Mouse (Mus musculus) kidney, postnatal 0 days (tissue): ENCODE data around the gene Rps5. TPM values are rescaled to one million over a fixed set of nuclear protein-coding genes. Genes with fewer than 3 reads are reported as not detected.

ENCODE experiments used
- ATAC-seq: fragments of 200-750 bp; cut with Nextera tagmentation; replicated peaks from 2 replicates; pipeline ENCODE4 v1.8.0; 2017; ENCODE audit warnings: low read depth, moderate number of reproducible peaks, moderate TSS enrichment, moderate library complexity; ENCODE audit not compliant: low FRiP score
- DNase-seq: peaks from one replicate; pipeline ENCODE4 v3.0.0-alpha.2; 2016; ENCODE audit warnings: low spot score
- H3K27ac ChIP-seq: fragments of 300-500 bp; sonication (generic); 2 replicates; pipeline ENCODE4 v1.5.1; 2014; ENCODE audit warnings: mild to moderate bottlenecking
- H3K27me3 ChIP-seq: fragments of 300-500 bp; sonication (generic); 2 replicates; pipeline ENCODE4 v1.6.1; 2014; ENCODE audit warnings: low read length, mixed read lengths; ENCODE audit not compliant: insufficient read depth
- H3K36me3 ChIP-seq: fragments of 300-500 bp; sonication (generic); 2 replicates; pipeline ENCODE4 v1.6.1; 2014; ENCODE audit warnings: low read length, mixed read lengths; ENCODE audit not compliant: insufficient read depth
- H3K4me1 ChIP-seq: fragments of 300-500 bp; sonication (generic); replicated peaks from 2 replicates; pipeline ENCODE4 v1.6.1; 2014; ENCODE audit warnings: antibody characterized with exemption, low read length, mixed read lengths; ENCODE audit not compliant: insufficient read depth
- H3K4me2 ChIP-seq: fragments of 300-500 bp; sonication (generic); 2 replicates; pipeline ENCODE4 v1.6.1; 2014; ENCODE audit warnings: mild to moderate bottlenecking, low read length, moderate library complexity, mixed read lengths
- H3K4me3 ChIP-seq: fragments of 300-500 bp; sonication (generic); replicated peaks from 2 replicates; pipeline ENCODE4 v1.5.1; 2014; ENCODE audit warnings: low read depth, low read length
- H3K9ac ChIP-seq: fragments of 300-500 bp; sonication (generic); 2 replicates; pipeline ENCODE4 v1.6.1; 2014; ENCODE audit warnings: low read depth, low read length
- H3K9me3 ChIP-seq: fragments of 300-500 bp; sonication (generic); replicated peaks from 2 replicates; pipeline ENCODE4 v1.6.1; 2016; ENCODE audit warnings: low read length, inconsistent platforms, mixed read lengths
- CTCF ChIP-seq: IDR thresholded peaks from 2 replicates; pipeline ENCODE4 v1.5.1; 2016; ENCODE audit warnings: antibody characterized with exemption, low read depth, mild to moderate bottlenecking, moderate library complexity
- WGBS: fragments of 180-500 bp; shearing (Covaris S2); extraction: QIAGEN DNeasy Blood & Tissue Kit; methylation state at CpG from one replicate; pipeline ENCODE4 v1.1.7; 2014; 5-methylcytosine and 5-hydroxymethylcytosine counted together
- polyA plus RNA-seq: library from polyadenylated mRNA; unstranded; fragments of >200 nt; fragmentation: Nextera tagmentation; extraction: Ambion mirVana; gene quantifications from 2 replicates; pipeline ENCODE4 v1.2.1, GENCODE M21; 2015

The Rps5 gene
- polyA plus RNA-seq, 1 experiment from 2014 or later, result 1,143 TPM

DNA sequence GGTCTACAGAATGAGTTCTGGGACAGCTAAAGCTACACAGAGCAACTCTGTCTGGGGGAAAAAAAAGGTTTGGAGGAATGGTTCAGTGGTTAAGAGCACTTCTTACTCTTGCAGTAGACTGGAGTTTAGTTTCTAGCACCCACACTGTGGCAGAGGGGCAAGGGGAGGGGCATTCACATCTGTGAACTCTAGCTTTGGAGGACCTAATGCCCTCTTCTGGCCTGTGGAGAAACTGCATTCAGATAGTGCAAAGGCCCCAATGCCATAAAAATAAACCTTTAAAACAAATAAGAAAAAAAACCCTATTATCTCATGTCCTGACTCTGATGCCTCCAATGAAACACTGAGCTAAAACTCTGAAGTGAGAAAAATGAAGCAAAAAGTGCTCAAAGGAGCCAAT, 21.4 kb downstream of the Rps5 start:
- peak; percentile 57 for TF ChIP-seq CTCF
- Histone ChIP-seq H3K4me2 (no peak overlapping the region), H3K27ac (no peak overlapping the region), H3K36me3 (no peaks in the 10 kb centered on the region), H3K4me3 (no peak overlapping the region), H3K9me3 (no peaks in the 10 kb centered on the region), H3K27me3 (no peaks in the 10 kb centered on the region), H3K9ac (no peak overlapping the region), H3K4me1 (no peaks in the 10 kb centered on the region)
- DNase-seq (peak; percentile 13), ATAC-seq (no peak)

DNA sequence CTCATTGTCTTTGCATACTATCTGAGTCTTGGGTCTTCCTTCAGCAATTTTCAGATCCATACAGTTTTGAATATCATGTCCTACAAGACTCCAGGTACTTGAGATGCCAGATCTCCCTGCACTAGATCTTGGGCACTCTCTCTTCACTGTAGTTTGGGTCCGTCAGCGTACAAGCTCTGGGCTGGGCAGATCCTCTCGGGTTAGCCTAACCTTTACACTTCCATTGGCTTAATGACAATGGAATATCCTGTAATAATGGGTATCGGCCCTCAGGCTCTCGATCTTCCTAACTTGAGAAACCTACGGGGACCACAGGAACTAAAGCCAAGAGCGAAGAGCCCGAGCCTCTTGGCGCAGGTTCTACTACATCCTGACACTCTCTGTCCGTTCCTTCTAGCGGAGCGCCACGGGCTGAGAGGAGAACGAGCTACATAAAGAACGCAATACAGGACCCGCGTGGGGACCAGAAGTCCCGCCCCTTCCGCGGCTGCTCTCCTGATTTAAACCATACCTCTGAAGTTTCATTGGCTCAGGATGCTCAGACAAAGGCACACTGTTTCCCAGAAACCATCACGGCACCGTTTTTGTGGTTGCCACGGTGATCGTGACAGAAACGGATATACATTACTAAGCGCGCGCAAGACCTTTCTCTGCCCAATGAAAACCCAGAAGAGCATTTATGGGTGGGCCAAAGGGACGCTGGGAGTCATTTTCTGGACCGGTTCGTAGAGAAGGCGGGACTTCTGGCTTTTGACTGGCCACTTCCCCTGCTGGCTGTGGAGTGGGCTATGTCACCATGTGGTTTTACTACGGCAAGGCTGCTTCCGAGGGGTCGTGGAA, 27.2 kb downstream of the Rps5 start:
- no peaks in the 10 kb centered on the region for H3K27me3 ChIP-seq
- H3K4me3 ChIP-seq, result peak overlapping the region; percentile 42
- peak overlapping the region; percentile 70 for H3K4me2 ChIP-seq
- 6% methylated on average over 35 of the region's 35 CpGs for WGBS
- H3K27ac ChIP-seq, result peak overlapping the region; percentile 74
- ATAC-seq (peak; percentile 98), DNase-seq (peak; percentile 99)
- H3K9ac ChIP-seq, result peak overlapping the region; percentile 60
- TF ChIP-seq CTCF, result no peak
- H3K9me3 ChIP-seq, result no peaks in the 10 kb centered on the region
- H3K4me1 ChIP-seq, result no peaks in the 10 kb centered on the region
- H3K36me3 ChIP-seq, result no peaks in the 10 kb centered on the region

DNA sequence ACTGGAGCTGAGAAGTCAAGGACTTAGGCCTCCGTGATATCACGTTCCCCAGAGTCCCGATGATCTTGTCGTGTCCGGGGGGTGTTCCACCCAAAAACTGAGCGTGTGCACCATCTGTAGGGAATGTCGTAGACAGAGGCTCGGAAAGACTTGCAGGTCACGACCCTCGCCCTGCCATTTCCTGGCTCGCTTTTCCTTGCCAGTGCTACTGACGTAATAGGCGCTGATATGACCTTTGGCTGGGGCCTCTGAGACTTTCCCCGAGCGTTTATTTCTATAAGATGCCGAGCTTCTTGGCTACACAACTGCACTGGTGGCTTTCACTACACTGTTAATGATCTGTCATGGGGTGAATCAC, 27.8 kb downstream of the Rps5 start:
- Histone ChIP-seq H3K36me3 (no peaks in the 10 kb centered on the region), H3K4me3 (peak overlapping the region; percentile 42), H3K9me3 (no peaks in the 10 kb centered on the region), H3K4me1 (no peaks in the 10 kb centered on the region), H3K27ac (peak overlapping the region; percentile 69), H3K27me3 (no peaks in the 10 kb centered on the region), H3K4me2 (peak overlapping the region; percentile 70), H3K9ac (peak overlapping the region; percentile 60)
- no peak for TF ChIP-seq CTCF
- peak; percentile 63 for ATAC-seq
- 4% methylated on average over 16 of the region's 16 CpGs for WGBS
- no peak for DNase-seq

DNA sequence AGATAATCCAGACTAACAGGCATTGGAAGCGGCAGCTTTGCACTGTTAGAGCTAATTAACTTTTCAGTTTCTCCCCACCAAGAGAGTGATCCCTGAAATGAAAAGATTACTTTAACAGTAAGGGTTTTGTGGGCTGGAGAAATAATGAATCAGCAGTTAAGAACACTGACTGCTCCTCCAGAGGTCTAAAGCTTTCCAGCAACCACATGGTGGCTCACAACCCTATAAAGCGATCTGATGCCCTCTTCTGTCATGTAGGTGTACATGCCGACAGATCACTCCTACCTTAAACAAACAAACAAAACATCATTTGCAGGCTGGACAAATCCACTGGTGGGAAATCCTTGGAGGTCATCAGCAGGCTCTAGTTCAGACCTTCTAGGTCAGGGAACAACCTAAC, 32.8 kb downstream of the Rps5 start:
- no peaks in the 10 kb centered on the region for H3K36me3 ChIP-seq
- no peak overlapping the region for H3K4me3 ChIP-seq
- DNase-seq (peak; percentile 14), ATAC-seq (no peak; the same call in 1 of the 2 replicates)
- no peaks in the 10 kb centered on the region for H3K4me1 ChIP-seq
- H3K9ac ChIP-seq, result no peak overlapping the region
- no peak overlapping the region for H3K4me2 ChIP-seq
- no peaks in the 10 kb centered on the region for H3K9me3 ChIP-seq
- no peaks in the 10 kb centered on the region for H3K27me3 ChIP-seq
- TF ChIP-seq CTCF, result peak; percentile 47
- H3K27ac ChIP-seq, result no peak overlapping the region
- WGBS, result 43% methylated on average over 3 of the region's 3 CpGs

DNA sequence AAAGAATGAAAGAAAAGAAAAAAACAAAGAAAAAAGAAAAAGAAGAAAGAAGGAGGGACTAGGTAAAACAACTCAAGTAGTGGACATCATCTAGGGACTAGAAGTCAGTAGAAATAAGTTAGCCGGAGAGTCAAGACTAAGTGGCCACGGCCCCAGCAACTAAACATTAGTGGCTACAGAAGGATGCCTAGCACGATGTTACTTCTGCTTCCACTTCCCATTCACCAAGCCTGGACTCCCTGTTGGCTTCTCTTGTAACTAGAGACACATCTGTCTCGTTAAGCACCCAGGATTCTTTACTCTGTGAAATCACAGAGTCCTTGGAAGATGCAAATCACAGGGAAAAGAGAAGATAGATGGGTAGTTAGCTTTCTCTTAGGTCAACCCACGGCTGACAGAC, 35.4 kb downstream of the Rps5 start:
- Histone ChIP-seq H3K27ac (no peak overlapping the region), H3K4me2 (no peak overlapping the region), H3K36me3 (no peaks in the 10 kb centered on the region), H3K9ac (no peak overlapping the region), H3K4me1 (peaks cover 4% of the 10 kb centered on the region; the same call in 1 of the 2 replicates), H3K27me3 (no peaks in the 10 kb centered on the region), H3K4me3 (no peak overlapping the region), H3K9me3 (no peaks in the 10 kb centered on the region)
- no peak for ATAC-seq
- DNase-seq, result no peak
- no peak for TF ChIP-seq CTCF
- 66% methylated on average over 5 of the region's 5 CpGs for WGBS

DNA sequence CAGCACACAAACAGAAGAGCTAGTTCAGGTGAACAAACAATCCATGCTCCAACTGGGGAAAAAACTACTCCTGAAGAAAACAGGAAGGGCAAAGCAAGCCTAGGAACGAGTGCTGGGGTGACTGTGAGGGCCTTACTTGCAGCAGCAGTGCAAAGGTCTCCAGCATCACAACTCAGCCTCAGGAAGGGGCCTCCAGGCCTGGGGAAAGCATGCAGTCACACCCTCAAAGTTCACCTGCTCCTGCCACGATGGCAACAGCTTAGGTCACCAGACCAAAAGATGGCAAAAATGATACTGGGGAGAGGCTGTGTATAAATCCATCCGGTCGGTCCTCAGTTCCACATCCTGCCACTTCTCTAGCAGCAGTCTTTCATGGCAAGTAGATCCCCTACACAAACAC, 36.9 kb downstream of the Rps5 start:
- TF ChIP-seq CTCF, result no peak
- Histone ChIP-seq H3K36me3 (no peaks in the 10 kb centered on the region), H3K9ac (no peak overlapping the region), H3K9me3 (no peaks in the 10 kb centered on the region), H3K4me2 (no peak overlapping the region), H3K4me1 (peaks cover 4% of the 10 kb centered on the region; the same call in 1 of the 2 replicates), H3K4me3 (no peak overlapping the region), H3K27ac (no peak overlapping the region), H3K27me3 (no peaks in the 10 kb centered on the region)
- DNase-seq (no peak), ATAC-seq (no peak)
- 74% methylated on average over 4 of the region's 4 CpGs for WGBS
